Mouse (Mus musculus): ENCODE measurements around the gene Cyp46a1. TPM values are rescaled to one million over a fixed set of nuclear protein-coding genes. Genes with fewer than 3 reads are reported as not detected.

Gene Cyp46a1
- polyA plus RNA-seq, 1 experiment from 2014 or later = 24.6 TPM

Other genes starting within 250 kb of the Cyp46a1 start
- 103 and 112 TPM in 2 replicates for gene Setd3, start 155.1 kb upstream of the Cyp46a1 start, polyA plus RNA-seq (2016; fragmentation: Nextera tagmentation; extraction: Ambion mirVana)
- gene Ccnk, start 154.8 kb upstream of the Cyp46a1 start, polyA plus RNA-seq (2016; fragmentation: Nextera tagmentation; extraction: Ambion mirVana) = 4.7 and 5.4 TPM in 2 replicates
- 10.7 and 14.7 TPM in 2 replicates for gene Ccdc85c, start 59.0 kb upstream of the Cyp46a1 start, polyA plus RNA-seq (2016; fragmentation: Nextera tagmentation; extraction: Ambion mirVana)
- 3.3 and 3.5 TPM in 2 replicates for gene Hhipl1, start 28.1 kb upstream of the Cyp46a1 start, polyA plus RNA-seq (2016; fragmentation: Nextera tagmentation; extraction: Ambion mirVana)
- 82.4 and 83.0 TPM in 2 replicates for gene Eml1, start 36.6 kb downstream of the Cyp46a1 start, polyA plus RNA-seq (2016; fragmentation: Nextera tagmentation; extraction: Ambion mirVana)
- 121 and 124 TPM in 2 replicates for gene Evl, start 220.3 kb downstream of the Cyp46a1 start, polyA plus RNA-seq (2016; fragmentation: Nextera tagmentation; extraction: Ambion mirVana)

All from forebrain, embryonic 12.5 days (tissue).